Mouse (Mus musculus): ENCODE measurements around the gene Tnfrsf4. TPM values are rescaled to one million over a fixed set of nuclear protein-coding genes. Genes with fewer than 3 reads are reported as not detected.

Gene Tnfrsf4
- polyA plus RNA-seq, 1 experiment, result 7.4 TPM

GRCm38 (mm10) chr4:156063861-156064509 lies 50.3 kb downstream of the Tnfrsf4 start:
- 13% methylated on average over 4 of the region's 4 CpGs for WGBS
- DNase-seq (ENCODE audit: low read depth, low spot score), result no peak

GRCm38 (mm10) chr4:156064510-156064897 lies 50.9 kb downstream of the Tnfrsf4 start:
- WGBS, result 35% methylated on average over 9 of the region's 9 CpGs
- no peak for DNase-seq (ENCODE audit: low read depth, low spot score)

- no peak for DNase-seq (ENCODE audit: low read depth, low spot score)
- 54% methylated on average over 10 of the region's 10 CpGs for WGBS
These were observed 51.7 kb downstream of the Tnfrsf4 start for GRCm38 (mm10) chr4:156065156-156065894.

Other genes starting within 250 kb of the Tnfrsf4 start
- 10.6 and 36.8 TPM in 2 replicates for gene Vwa1, start 239.1 kb upstream of the Tnfrsf4 start, polyA plus RNA-seq (2012; rRNA removed)
- gene Tmem88b, start 228.0 kb upstream of the Tnfrsf4 start, polyA plus RNA-seq (2012; rRNA removed), result 0.55 and 1.2 TPM in 2 replicates
- not detected in 2 replicates for gene Ankrd65, start 223.4 kb upstream of the Tnfrsf4 start, polyA plus RNA-seq (2012; rRNA removed)
- 73.4 and 84.4 TPM in 2 replicates for gene Mrpl20, start 211.0 kb upstream of the Tnfrsf4 start, polyA plus RNA-seq (2012; rRNA removed)
- 45.9 and 63.9 TPM in 2 replicates for gene Ccnl2, start 201.4 kb upstream of the Tnfrsf4 start, polyA plus RNA-seq (2012; rRNA removed)
- 123 and 143 TPM in 2 replicates for gene Aurkaip1, start 182.6 kb upstream of the Tnfrsf4 start, polyA plus RNA-seq (2012; rRNA removed)
- gene Mxra8, start 174.2 kb upstream of the Tnfrsf4 start, polyA plus RNA-seq (2012; rRNA removed), result 55.5 and 69.3 TPM in 2 replicates
- gene Dvl1, start 166.4 kb upstream of the Tnfrsf4 start, polyA plus RNA-seq (2012; rRNA removed), result 73.8 and 106 TPM in 2 replicates
- gene Tas1r3, start 150.5 kb upstream of the Tnfrsf4 start, polyA plus RNA-seq (2012; rRNA removed), result 1.3 and 1.9 TPM in 2 replicates
- 51.3 and 55.5 TPM in 2 replicates for gene Cptp, start 144.4 kb upstream of the Tnfrsf4 start, polyA plus RNA-seq (2012; rRNA removed)
- gene Ints11, start 144.3 kb upstream of the Tnfrsf4 start, polyA plus RNA-seq (2012; rRNA removed), result 36.6 and 36.7 TPM in 2 replicates
- gene Pusl1, start 122.1 kb upstream of the Tnfrsf4 start, polyA plus RNA-seq (2012; rRNA removed), result 31.4 and 39.4 TPM in 2 replicates
- gene Acap3, start 122.0 kb upstream of the Tnfrsf4 start, polyA plus RNA-seq (2012; rRNA removed), result 9.5 and 16.3 TPM in 2 replicates
- 77.4 and 92.8 TPM in 2 replicates for gene Ube2j2, start 70.0 kb upstream of the Tnfrsf4 start, polyA plus RNA-seq (2012; rRNA removed)
- 77.0 and 151 TPM in 2 replicates for gene C1qtnf12, start 51.5 kb upstream of the Tnfrsf4 start, polyA plus RNA-seq (2012; rRNA removed)
- gene B3galt6, start 21.2 kb upstream of the Tnfrsf4 start, polyA plus RNA-seq (2012; rRNA removed), result 5.9 and 6.0 TPM in 2 replicates
- 77.4 and 77.7 TPM in 2 replicates for gene Sdf4, start 21.0 kb upstream of the Tnfrsf4 start, polyA plus RNA-seq (2012; rRNA removed)
- 5.9 and 6.6 TPM in 2 replicates for gene Tnfrsf18, start 12.3 kb downstream of the Tnfrsf4 start, polyA plus RNA-seq (2012; rRNA removed)
- gene Ttll10, start 45.6 kb downstream of the Tnfrsf4 start, polyA plus RNA-seq (2012; rRNA removed), result 6.6 and 9.2 TPM in 2 replicates
- gene 9430015G10Rik, start 96.1 kb downstream of the Tnfrsf4 start, polyA plus RNA-seq (2012; rRNA removed), result 17.1 and 21.9 TPM in 2 replicates
- gene Rnf223, start 116.7 kb downstream of the Tnfrsf4 start, polyA plus RNA-seq (2012; rRNA removed), result 0.22 and 0.25 TPM in 2 replicates
- 50.8 and 87.5 TPM in 2 replicates for gene Agrn, start 183.6 kb downstream of the Tnfrsf4 start, polyA plus RNA-seq (2012; rRNA removed)
- gene Isg15, start 187.0 kb downstream of the Tnfrsf4 start, polyA plus RNA-seq (2012; rRNA removed), result 31.7 and 56.0 TPM in 2 replicates
- 1.9 and 2.9 TPM in 2 replicates for gene AW011738, start 189.5 kb downstream of the Tnfrsf4 start, polyA plus RNA-seq (2012; rRNA removed)
- gene Perm1, start 202.0 kb downstream of the Tnfrsf4 start, polyA plus RNA-seq (2012; rRNA removed), result 0.14 and 0.20 TPM in 2 replicates
- 35.2 and 48.1 TPM in 2 replicates for gene Plekhn1, start 221.0 kb downstream of the Tnfrsf4 start, polyA plus RNA-seq (2012; rRNA removed)
- 65.2 and 67.2 TPM in 2 replicates for gene Noc2l, start 222.2 kb downstream of the Tnfrsf4 start, polyA plus RNA-seq (2012; rRNA removed)
- gene Samd11, start 241.8 kb downstream of the Tnfrsf4 start, polyA plus RNA-seq (2012; rRNA removed), result 0.06 and 0.30 TPM in 2 replicates

Measured in large intestine, adult 2 months (tissue).